Mouse (Mus musculus) adrenal gland, postnatal 10 days (tissue): ENCODE data around the gene Krtap4-2. TPM values are rescaled to one million over a fixed set of nuclear protein-coding genes. Genes with fewer than 3 reads are reported as not detected.
"Not testable (repeated sequence)": the region's sequence is repeated elsewhere in the genome, so short reads cannot be mapped to it uniquely, and the experiment has no call there.

Experiments used
- DNase-seq: peaks from one replicate; pipeline ENCODE4 v3.0.0; 2021; ENCODE audit warnings: mixed read lengths
- long read RNA-seq, 2 experiments: library from polyadenylated mRNA; stranded (forward); transcript quantifications; one replicate each; pipeline ENCODE4 v2.0.0; 2021
- total RNA-seq, 2 experiments: library from RNA; stranded (reverse); gene quantifications; 2 replicates each; pipeline ENCODE4 v1.2.3; 2021

Gene Krtap4-2
- not detected for total RNA-seq
- long read RNA-seq, experiment 1 = 0 reads
- long read RNA-seq, experiment 2 = 0 reads

DNA sequence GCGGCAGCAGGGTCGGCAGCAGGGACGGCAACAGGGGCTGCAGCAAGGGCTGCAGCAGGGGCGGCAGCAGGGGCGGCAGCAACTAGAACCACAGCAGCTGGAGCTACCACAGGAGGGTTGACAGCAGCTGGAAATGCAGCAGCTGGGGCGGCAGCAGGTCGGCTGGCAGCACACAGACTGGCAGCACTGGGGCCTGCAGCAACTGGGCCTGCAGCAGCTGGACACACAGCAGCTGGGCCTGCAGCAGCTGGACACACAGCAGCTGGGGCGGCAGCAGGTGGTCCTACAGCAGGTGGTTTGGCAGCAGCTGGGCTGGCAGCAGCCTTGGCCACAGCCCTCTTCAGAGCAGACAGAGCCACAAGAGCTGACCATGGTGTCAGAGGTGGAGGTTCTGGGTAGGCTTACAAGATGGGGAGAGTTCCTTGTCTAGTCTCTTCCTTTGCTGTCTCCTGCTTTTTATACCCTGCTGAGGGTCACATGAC is at the start of gene Krtap4-2:
TSS of gene Krtap4-2 (minus strand) at position 432 of the 482 bp plus-strand sequence.
- no peak for DNase-seq

DNA sequence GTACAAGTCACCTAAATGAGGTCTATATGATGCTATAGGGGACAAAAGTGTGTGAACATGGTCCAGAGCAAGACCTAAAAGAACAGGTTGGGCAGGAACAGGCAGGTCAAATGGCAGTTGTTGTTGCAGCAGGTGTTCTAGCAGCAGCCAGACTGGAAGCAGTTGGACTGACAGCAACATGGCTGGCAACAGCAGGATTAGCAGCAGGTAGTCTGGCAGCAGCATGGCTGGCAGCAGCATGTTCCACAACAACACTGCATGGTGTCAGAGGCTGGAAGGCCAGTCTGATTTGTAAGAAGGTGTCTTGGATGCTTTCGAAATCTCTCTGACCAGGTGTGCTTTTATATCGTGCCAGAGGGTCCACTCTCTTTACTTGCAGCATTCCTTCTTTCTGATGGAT is 48.6 kb upstream of the Krtap4-2 start:
- DNase-seq = no peak

DNA sequence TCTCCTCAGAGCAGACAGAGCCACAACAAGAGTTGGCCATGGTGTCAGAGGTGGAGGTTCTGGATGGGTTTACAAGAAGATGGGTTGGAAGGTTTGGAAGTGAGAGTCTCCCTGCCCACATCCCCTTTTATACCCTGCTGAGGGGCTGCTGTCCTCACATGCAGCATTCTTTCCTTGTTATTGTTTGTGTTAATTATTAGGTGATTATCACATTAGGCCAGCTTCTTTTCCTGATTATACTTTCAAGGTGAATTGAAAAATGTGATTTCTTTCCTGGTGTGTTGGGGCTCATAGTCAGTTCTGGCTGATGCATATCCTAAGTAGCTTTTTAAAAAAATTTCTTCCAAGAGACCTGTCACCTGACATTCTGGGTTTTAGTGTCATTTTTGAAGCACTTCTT is 31.0 kb upstream of the Krtap4-2 start, which contains the start of gene Krtap4-6:
TSS of gene Krtap4-6 (minus strand) at position 101 of the 400 bp plus-strand sequence.
- DNase-seq = no peak

DNA sequence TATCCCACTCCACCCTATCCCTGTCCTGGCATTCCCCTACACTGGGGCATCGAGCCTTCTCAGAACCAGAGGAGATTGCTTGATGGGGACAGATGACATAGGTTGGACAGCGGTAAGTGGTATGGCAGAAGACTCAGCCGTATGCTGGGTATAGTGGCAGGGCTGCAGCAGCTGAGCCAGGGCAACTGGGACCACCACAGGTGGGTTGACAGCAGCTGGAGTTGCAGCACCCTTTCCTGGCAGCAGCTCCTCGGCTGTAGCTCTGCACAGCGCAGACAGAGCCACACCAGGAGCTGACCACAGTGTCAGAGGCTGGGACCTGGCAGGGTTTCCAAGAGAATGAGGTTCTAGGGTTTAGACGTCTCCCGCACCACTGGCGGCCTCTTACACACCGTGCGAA is 27.9 kb upstream of the Krtap4-2 start:
- no peak for DNase-seq

DNA sequence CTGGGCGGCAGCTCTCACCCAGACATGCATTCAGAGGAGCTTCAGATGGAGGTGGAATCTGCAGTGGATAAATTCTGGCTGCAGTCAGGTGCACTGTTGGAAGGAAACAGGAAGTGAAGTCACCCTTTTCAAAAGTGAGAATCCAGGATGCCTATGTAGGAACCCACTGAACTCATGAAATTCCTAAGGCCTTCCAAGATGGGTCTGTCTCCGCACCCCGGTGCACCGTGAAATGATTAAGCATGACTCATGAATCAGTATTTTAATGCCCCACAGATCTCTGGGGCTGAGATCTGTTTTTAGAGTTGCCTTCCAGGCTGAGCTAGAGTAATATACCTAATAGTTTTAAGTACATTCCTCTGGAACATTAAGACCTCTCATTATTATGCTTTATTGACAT is 24.4 kb upstream of the Krtap4-2 start:
- no peak for DNase-seq

DNA sequence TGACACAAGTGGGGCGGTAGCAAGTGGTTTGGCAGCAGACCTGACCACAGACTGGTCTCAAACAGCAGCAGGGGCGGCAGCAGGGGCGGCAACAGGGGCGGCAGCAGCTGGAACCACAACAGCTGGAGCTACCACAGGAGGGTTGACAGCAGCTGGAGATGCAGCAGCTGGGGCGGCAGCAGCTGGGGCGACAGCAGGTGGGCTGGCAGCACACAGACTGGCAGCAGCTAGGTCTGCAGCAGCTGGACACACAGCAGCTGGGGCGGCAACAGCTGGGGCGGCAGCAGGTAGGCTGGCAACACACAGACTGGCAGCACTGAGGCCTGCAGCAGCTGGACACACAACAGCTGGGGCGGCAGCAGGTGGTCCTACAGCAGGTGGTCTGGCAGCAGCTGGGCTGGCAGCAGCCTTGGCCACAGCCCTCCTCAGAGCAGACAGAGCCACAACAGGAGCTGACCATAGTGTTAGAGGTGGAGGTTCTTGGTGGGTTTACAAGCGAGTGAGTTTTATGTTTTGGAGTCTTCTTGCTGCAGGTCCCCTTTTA is 23.7 kb upstream of the Krtap4-2 start, which contains the start of gene Gm11563:
TSS of gene Gm11563 (minus strand) at position 494 of the 544 bp plus-strand sequence.
- not testable (repeated sequence) for DNase-seq

DNA sequence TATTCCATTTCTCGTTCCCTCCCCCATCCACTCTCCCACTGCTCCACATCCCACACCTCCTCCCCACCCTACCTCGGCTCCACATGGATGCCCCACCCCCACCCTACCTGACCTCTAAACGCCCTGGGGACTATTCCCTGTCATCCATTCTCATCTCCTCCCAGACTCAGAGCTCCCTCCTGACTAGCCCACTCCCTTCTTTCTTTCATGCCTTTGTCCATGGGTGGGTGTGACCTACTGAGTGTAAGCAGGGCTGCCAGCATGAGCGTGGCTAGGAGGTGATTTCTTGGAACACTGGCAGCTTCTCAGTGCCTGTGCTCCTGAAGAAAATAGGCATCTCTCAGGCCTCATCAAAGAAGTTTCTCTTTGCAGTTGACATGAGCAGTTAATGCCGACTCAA is 22.2 kb upstream of the Krtap4-2 start:
- no peak for DNase-seq

DNA sequence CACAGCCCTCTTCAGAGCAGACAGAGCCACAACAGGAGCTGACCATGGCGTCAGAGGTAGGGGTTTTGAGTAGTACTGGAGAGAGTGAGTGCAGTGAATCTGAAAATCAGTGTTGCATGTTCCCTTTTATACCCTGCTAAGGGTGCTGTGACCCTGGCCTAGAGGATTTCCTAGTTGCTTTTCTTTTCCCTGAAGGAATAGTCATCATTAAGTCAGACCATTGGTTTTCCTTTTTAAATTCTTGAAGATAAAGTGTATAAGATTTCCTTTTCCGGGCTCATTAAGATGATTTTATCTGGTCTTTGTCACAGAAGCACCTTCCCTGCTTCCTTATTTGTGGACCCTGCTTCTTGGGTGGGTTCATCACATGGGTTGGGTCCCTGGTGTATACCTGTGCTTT is 15.3 kb upstream of the Krtap4-2 start, which contains the start of gene Gm11555:
TSS of gene Gm11555 (minus strand) at position 101 of the 400 bp plus-strand sequence.
- no peak for DNase-seq

DNA sequence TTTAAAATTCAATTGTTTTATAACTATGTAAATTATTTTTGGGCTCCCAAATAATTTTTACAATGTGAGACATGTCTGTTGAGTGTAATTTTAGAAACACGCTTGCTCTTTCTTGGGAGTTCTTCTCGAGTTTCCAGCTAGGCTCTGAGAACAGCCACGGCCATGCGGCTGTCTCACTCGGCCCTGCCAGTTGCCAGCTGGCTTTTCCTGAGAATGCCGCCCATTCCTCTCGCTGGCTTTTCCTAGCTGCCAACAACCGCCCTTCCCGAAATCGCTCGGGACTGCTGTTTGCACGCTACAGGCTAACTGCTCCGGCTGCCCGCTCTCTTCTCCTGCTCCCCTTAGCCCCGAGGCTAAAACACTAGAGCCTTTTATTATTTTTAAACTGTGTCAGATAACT is 11.6 kb upstream of the Krtap4-2 start:
- DNase-seq = no peak

DNA sequence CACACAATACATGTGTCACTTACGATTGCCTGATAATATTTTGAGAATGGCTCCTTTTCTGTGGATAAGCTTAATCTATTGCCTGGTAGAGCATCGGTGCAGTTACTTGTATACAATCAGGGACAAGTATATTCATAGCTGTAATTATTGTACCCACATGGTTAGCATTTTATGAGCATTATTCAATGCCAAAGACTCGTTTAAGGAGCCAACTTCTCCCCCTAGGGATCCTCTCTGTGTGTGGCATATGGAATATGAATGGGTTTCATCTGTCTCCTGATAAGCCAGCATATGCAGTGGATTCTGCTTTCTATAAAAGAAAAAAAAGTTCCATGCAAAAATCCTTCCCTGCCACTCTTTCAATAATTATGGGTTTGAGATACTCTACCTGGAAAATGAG is 9.5 kb upstream of the Krtap4-2 start:
- no peak for DNase-seq

DNA sequence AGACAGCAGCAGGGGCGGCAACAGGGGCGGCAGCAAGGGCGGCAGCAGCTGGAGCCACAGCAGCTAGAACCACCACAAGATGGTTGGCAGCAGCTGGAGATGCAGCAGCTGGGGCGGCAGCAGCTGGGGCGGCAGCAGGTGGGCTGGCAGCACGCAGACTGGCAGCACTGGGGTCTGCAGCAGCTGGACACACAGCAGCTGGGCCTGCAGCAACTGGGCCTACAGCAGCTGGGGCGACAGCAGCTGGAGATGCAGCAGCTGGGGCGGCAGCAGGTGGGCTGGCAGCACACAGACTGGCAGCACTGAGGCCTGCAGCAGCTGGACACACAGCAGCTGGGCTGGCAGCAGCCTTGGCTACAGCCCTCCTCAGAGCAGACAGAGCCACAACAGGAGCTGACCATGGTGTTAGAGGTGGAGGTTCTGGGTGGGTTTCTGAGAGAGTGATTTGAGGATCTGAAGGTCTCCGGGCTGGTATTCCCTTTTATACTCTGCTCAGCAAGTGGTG is 8.8 kb upstream of the Krtap4-2 start, which contains the start of gene Krtap4-7:
TSS of gene Krtap4-7 (minus strand) at position 455 of the 505 bp plus-strand sequence.
- not testable (repeated sequence) for DNase-seq

DNA sequence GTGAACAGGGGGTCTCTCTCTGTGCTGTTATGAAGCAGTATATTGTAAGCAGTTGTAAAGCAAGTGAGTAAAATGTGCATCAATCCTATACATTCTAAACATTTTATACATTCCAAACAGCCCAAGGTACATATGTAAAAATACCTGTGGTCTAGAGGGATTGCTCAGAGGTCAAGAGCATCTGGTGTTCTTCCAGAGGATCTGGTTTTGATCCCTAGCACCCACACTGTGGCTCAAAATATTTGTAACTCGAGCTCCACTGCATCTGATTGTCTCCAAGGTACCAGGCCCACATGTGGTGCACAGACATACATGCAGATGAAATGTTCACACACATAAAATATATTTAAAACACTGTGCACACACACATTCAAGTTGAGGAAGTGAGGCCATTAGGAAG is 6.0 kb upstream of the Krtap4-2 start:
- DNase-seq = no peak

DNA sequence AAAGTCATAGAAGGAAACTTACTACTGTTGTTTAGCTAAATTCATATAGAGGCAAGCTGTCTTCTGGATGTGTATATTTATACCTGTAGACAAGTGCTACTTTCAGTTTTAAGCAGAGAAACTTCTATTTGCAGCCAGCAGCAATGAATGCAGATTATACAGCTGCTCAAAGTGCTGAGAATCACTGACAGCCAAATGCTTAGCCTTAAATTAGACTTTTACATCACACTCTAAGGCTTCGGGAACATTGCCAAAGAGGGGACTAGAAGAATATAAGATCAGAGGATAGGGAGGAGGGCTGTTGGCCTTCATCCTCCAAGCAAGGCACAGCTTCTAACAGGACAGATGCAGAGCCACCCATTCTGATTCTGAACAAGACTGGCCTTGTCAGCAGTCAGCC is 2.2 kb upstream of the Krtap4-2 start:
- no peak for DNase-seq

DNA sequence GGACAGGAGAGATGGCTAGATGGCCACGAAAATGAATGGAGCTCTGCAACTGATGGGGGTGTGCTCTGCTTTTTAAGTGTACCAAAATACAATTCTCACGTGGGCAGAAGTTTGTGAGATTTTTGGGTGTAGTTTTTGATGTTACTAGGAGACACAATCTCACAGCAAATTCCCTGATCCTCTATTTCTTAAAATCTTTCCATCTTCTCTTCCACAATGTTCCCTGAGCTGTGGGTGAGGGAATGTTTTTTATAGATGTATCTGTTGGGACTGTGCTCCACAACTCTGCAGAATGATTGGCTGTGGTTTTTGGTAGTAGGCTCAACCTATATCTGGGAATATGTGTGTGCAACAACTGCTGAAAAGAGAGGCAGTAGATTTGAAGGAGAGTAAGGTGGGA is 1.6 kb downstream of the Krtap4-2 start:
- no peak for DNase-seq

DNA sequence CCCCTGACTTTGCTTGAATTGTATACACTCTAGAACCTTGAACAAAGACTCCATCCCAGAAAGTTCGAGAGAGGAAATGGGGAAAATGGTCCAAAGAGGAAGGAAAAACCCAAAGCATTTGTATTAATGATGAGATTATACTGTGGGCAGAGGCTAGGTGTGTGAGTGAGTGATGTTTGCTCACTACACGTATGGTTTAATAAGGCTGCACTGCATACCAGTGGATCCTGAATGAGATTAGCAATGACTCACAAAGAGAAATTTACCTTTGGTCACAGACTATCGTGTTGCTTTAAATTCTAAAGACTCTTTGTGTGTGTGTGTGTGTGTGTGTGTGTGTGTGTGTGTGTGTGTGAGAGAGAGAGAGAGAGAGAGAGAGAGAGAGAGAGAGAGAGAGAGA is 4.0 kb downstream of the Krtap4-2 start:
- DNase-seq = no peak

DNA sequence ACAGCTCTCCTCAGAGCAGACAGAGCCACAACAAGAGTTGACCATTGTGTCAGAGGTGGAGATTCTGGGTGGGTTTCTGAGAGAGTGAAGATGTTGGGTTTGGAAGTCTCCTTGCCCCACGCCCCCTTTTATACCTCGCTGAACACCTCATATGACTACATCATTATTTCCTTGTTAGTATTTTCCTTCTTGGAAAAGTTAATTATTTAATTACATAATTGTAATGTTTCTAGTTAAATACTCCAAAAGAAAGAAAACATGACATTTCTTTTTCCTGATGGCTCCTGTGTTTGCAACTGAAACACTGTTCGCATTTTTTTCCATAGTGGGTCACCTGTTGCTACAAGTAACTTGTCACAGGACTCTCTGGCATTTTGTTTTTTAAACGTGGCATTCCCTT is 6.7 kb downstream of the Krtap4-2 start, which contains the start of gene Krtap4-1:
TSS of gene Krtap4-1 (minus strand) at position 101 of the 400 bp plus-strand sequence.
- DNase-seq = no peak

DNA sequence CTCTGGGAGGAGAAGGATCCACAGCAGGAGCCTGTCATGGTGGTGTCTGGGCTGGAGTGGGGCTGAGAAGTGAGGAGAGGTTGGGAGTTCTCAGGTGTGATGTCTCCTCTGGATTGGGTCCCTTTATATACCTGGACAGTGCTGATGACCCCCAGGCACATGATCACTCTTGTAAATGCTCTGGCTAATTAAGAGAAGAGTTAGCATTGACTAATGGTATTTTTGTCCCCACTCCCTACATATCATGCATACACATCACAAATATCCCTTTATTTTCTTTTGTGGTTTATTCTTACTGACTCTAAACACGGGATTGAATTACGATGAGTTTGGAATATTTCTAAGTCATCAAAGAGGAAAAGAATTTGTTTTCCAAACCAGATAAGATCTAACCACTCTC is 14.5 kb downstream of the Krtap4-2 start, which contains the start of gene Gm11562:
TSS of gene Gm11562 (minus strand) at position 101 of the 400 bp plus-strand sequence.
- no peak for DNase-seq

DNA sequence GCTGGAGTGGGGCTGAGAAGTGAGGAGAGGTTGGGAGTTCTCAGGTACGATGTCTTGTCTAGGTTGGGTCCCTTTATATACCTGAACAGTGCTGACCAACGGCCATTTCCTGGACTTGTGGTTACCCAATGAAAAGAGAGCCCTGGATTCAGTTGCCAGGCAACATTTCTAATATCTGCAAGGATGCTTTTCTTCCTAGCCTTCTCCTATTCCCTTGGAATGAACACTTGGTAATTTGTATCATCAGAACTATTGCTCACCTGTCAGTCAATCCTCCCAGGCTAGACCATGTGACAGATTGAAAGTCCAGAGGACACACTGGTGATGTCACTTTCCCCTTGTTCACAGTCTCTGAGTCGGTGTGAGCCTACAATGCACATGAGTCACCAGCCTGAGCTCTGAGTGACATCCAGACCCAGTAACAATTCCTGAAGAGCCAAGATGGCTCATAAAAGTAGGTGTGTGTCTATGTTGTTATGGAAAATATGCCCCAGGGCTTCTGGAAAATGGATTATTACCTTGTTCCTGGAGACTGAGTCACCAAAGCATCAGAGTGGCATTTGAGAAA is 20.0 kb downstream of the Krtap4-2 start, which contains the start of gene Krtap2-4:
TSS of gene Krtap2-4 (minus strand) at position 51 of the 568 bp plus-strand sequence.
- DNase-seq = no peak

DNA sequence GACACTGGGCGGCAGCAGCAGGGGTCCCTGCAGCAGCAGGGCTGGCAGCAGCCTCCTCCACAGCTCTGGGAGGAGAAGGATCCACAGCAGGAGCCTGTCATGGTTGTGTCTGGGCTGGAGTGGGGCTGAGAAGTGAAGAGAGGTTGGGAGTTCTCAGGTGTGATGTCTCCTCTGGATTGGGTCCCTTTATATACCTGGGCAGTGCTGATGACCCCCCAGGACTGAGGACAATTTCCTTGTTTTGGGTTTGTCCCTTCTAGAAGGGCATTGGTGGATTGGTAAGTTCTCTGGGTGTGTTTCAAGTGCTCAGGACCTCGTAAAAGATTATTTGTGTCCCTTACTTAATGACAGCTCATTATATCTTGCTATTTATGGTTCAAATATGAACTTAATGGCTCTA is 24.8 kb downstream of the Krtap4-2 start, which contains the start of gene Gm11937:
TSS of gene Gm11937 (minus strand) at position 101 of the 400 bp plus-strand sequence.
- DNase-seq = not testable (repeated sequence)

DNA sequence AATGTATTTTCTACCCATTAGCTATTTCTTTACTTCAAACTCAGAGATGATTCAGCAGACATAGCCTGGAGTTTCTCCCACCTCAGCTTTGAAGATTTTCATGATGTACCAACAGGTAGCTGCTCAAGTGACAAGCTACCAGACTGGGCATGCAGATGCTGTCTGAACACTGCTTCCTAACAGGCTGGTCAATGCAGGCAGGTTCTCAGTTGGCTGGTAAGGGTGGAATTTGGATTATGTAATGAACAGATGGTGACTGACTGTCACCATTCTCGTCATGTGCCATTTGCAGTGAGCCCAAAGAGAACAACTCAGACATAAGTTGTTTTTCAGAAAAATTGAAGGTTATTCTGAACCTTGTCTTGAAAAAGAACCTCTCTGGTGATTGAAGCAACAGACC is 25.8 kb downstream of the Krtap4-2 start:
- no peak for DNase-seq

DNA sequence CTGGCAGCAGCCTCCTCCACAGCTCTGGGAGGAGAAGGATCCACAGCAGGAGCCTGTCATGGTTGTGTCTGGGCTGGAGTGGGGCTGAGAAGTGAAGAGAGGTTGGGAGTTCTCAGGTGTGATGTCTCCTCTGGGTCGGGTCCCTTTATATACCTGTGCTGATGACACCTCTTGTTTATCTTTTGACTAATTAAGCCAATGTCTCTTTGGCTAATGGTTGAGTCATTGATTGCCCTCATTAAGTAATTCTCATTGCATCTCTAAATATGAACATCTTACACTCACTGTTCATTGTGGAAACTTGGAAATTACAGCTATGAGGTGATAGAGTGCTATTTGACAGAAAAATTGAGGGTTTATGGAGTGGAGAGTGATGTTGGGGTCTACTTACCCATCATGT is 31.7 kb downstream of the Krtap4-2 start, which contains the start of gene Gm11938:
TSS of gene Gm11938 (minus strand) at position 101 of the 400 bp plus-strand sequence.
- not testable (repeated sequence) for DNase-seq

DNA sequence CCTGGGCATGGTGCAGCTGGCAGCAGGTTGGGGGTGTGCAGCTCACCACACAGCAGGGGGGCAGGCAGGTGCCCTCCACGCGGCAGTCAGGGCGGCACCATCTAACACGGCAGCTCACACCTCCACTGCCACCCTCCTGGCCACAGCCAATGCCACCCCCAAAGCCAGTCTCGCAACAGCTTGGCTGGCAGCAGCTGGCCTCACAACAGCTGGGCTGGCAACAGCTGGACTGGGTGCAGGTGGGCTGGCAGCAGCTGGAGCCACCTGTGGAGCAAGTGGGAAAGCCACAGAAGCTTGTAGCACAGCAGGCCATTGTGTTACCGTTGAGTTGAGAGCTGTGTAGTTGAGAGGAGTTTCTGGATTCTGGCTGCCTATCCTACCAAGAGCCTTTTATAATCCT is 37.1 kb downstream of the Krtap4-2 start, which contains the start of gene Krtap9-3:
TSS of gene Krtap9-3 (minus strand) at position 364 of the 400 bp plus-strand sequence.
- not testable (repeated sequence) for DNase-seq

DNA sequence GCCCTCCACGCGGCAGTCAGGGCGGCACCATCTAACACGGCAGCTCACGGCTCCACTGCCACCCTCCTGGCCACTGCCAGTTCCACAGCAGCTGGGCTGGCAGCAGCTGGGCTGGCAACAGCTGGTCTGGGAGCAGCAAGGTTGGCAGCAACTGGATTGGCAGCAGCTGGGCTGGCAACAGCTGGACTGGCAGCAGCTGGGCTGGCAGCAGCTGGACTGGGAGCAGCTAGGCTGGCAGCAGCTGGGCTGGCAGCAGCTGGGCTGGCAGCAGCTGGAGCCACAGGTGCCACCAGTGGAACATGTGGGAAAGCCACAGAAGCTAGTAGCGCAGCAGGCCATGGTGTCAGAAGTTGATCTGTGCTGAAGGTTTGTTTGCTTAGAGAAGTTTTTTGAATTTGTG is 43.9 kb downstream of the Krtap4-2 start, which contains the start of gene Krtap1-3:
TSS of gene Krtap1-3 (minus strand) at position 359 of the 400 bp plus-strand sequence.
- DNase-seq = no peak
